Mouse (Mus musculus): ENCODE measurements around the gene Olfr596. TPM values are rescaled to one million over a fixed set of nuclear protein-coding genes. Genes with fewer than 3 reads are reported as not detected.
"Not testable (repeated sequence)": the region's sequence is repeated elsewhere in the genome, so short reads cannot be mapped to it uniquely, and the experiment has no call there.

Gene Olfr596
- not detected in 2 replicates for polyA plus RNA-seq (2014; fragmentation: Nextera tagmentation; extraction: Ambion mirVana)

DNA sequence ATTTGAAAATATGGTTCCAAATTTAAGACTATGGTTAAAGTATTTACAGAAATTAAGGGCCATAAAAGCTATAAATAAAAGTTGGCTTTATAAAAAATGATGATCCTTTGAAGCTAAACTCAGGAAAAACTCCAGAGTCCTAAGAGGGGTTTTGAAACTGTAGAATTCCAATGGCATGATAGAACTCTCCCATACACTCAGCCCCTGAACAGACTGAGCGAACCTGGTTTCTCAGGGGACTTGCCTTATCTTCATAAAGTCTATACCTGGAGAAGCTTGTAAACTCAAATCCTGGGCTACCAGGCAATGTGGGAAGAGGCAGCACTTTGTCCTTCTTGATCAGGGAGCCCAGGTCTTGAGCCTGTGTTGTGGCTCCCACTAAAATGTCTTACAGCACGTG, at the start of gene Olfr596:
Olfr596 (plus strand) TSS at position 301 of the 400 bp plus-strand sequence.
- H3K27ac ChIP-seq (ENCODE audit: low read depth, low read length); H3K4me1 ChIP-seq (ENCODE audit: control insufficient read depth, insufficient read depth, low read length); H3K4me2 ChIP-seq (ENCODE audit: low read length); DNase-seq (ENCODE audit: low spot score); H3K27me3 ChIP-seq (replicated peaks; ENCODE audit: control insufficient read depth, insufficient read depth, low read length); H3K4me3 ChIP-seq (ENCODE audit: low read depth, low read length); H3K9me3 ChIP-seq (replicated peaks; ENCODE audit: control insufficient read depth, low read length); H3K36me3 ChIP-seq (ENCODE audit: control insufficient read depth, insufficient read depth, low read length); H3K9ac ChIP-seq (ENCODE audit: low read length); ATAC-seq: not testable (repeated sequence)
- 93% methylated on average over 2 of the region's 2 CpGs for WGBS

DNA sequence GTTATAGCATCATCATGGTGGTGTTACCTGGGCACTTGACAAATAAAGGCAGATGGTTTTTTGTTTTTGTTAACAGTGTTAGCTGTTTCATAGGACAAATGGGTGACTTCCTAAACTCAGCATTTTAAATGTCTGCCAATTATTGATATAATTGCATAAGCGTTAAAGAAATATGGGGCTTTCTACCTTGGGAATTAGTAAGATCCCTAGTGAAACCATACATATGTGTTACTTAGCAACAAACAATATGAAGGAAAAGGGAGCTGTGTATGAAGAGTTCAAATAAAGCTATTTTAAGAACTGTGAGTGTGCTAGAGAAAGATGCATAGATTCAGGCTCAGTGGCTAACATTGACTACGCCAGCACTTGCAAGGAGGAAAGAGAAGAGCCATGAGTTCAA, 10.6 kb downstream of the Olfr596 start, which contains the start of gene Olfr597:
Olfr597 (plus strand) TSS at position 301 of the 400 bp plus-strand sequence.
- not testable (repeated sequence) for ATAC-seq; H3K9ac ChIP-seq (ENCODE audit: low read length); H3K9me3 ChIP-seq (replicated peaks; ENCODE audit: control insufficient read depth, low read length); H3K36me3 ChIP-seq (ENCODE audit: control insufficient read depth, insufficient read depth, low read length); H3K27me3 ChIP-seq (replicated peaks; ENCODE audit: control insufficient read depth, insufficient read depth, low read length); DNase-seq (ENCODE audit: low spot score); H3K4me3 ChIP-seq (ENCODE audit: low read depth, low read length); H3K4me1 ChIP-seq (ENCODE audit: control insufficient read depth, insufficient read depth, low read length); H3K4me2 ChIP-seq (ENCODE audit: low read length); H3K27ac ChIP-seq (ENCODE audit: low read depth, low read length)
- 92% methylated on average over 2 of the region's 2 CpGs for WGBS

DNA sequence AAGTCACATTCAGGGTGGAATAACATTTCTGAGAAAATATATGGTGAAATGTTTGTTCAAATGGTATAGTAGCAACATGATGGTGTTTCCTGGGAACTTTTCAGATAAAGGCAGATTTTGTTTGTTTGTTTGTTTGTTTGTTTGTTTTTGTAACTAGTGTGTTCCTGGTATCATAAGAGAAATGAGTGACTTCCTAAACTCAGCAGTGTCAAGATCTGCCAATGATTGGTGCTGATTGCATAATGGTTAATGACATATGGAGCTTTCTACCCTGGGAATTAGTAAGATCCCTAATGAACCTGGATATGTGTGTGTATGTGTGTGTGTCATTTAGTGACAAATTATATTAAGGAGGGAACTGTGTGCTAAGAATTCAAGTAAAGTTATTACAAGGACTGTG, 17.8 kb downstream of the Olfr596 start, which contains the start of gene Olfr598:
Olfr598 (plus strand) TSS at position 301 of the 400 bp plus-strand sequence.
- H3K9me3 ChIP-seq (replicated peaks; ENCODE audit: control insufficient read depth, low read length): no peaks in the 10 kb centered on the region
- H3K4me3 ChIP-seq (ENCODE audit: low read depth, low read length): no peak within 1 kb of the TSS
- H3K9ac ChIP-seq (ENCODE audit: low read length): no peak within 1 kb of the TSS
- ATAC-seq: no peak
- no peak for DNase-seq (ENCODE audit: low spot score)
- H3K36me3 ChIP-seq (ENCODE audit: control insufficient read depth, insufficient read depth, low read length): no peaks in the 10 kb centered on the region
- no peak within 1 kb of the TSS for H3K4me2 ChIP-seq (ENCODE audit: low read length)
- no peak within 1 kb of the TSS for H3K27ac ChIP-seq (ENCODE audit: low read depth, low read length)
- H3K27me3 ChIP-seq (replicated peaks; ENCODE audit: control insufficient read depth, insufficient read depth, low read length): no peaks in the 10 kb centered on the region
- no peaks in the 10 kb centered on the region for H3K4me1 ChIP-seq (ENCODE audit: control insufficient read depth, insufficient read depth, low read length)

DNA sequence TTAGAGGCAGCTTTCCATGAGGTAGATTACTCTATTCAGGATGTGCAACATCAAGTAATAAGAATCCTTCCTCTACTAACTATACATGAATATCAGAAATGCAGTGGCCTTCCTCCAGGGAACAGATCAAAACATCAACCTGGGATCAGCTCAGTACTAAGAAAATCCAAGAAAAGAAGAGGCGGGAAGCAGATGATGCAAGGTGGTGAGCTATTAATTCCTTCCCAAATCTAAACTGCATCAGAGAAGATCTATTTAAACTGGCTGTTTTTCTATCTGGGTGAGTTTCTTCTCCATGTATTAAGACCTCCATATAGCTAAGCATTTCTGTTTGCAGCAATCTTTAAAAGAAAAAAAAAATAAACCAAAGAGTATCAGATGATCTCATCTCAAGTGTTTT, 30.2 kb downstream of the Olfr596 start, which contains the start of gene Olfr599:
Olfr599 (plus strand) TSS at position 301 of the 400 bp plus-strand sequence.
- H3K4me1 ChIP-seq (ENCODE audit: control insufficient read depth, insufficient read depth, low read length): no peaks in the 10 kb centered on the region
- WGBS: 88% methylated on average over 1 of the region's 1 CpGs
- H3K9ac ChIP-seq (ENCODE audit: low read length): no peak within 1 kb of the TSS
- H3K4me3 ChIP-seq (ENCODE audit: low read depth, low read length): no peak within 1 kb of the TSS
- no peak within 1 kb of the TSS for H3K27ac ChIP-seq (ENCODE audit: low read depth, low read length)
- H3K9me3 ChIP-seq (replicated peaks; ENCODE audit: control insufficient read depth, low read length): no peaks in the 10 kb centered on the region
- H3K4me2 ChIP-seq (ENCODE audit: low read length): no peak within 1 kb of the TSS
- DNase-seq (ENCODE audit: low spot score) (no peak), ATAC-seq (no peak)
- no peaks in the 10 kb centered on the region for H3K27me3 ChIP-seq (replicated peaks; ENCODE audit: control insufficient read depth, insufficient read depth, low read length)
- no peaks in the 10 kb centered on the region for H3K36me3 ChIP-seq (ENCODE audit: control insufficient read depth, insufficient read depth, low read length)

DNA sequence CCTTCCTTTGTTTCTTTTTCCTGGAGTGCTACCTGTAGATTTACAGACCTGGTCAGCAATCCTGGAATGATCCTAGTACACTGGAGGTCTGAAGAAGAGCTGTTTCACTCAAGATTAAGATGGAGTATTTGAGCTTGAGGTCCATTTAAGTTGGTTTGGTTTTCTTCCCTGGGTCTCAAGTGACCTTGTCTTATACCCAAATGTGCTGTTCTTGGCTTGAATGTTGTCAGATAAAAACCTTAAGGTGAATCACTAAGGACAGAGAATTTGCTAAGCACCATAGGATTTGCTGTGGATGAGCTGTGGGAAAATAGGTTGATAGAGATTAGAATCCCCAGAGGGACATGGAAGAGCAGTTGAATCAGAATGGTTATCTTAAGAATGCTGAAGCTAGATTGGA, 44.1 kb downstream of the Olfr596 start, which contains the start of gene Olfr600:
Olfr600 (minus strand) TSS at position 101 of the 400 bp plus-strand sequence.
- DNase-seq (ENCODE audit: low spot score) (no peak), ATAC-seq (no peak)
- H3K4me2 ChIP-seq (ENCODE audit: low read length): no peak within 1 kb of the TSS
- no peak within 1 kb of the TSS for H3K4me3 ChIP-seq (ENCODE audit: low read depth, low read length)
- H3K36me3 ChIP-seq (ENCODE audit: control insufficient read depth, insufficient read depth, low read length): no peaks in the 10 kb centered on the region
- no peaks in the 10 kb centered on the region for H3K4me1 ChIP-seq (ENCODE audit: control insufficient read depth, insufficient read depth, low read length)
- H3K9ac ChIP-seq (ENCODE audit: low read length): no peak within 1 kb of the TSS
- no peaks in the 10 kb centered on the region for H3K9me3 ChIP-seq (replicated peaks; ENCODE audit: control insufficient read depth, low read length)
- no peaks in the 10 kb centered on the region for H3K27me3 ChIP-seq (replicated peaks; ENCODE audit: control insufficient read depth, insufficient read depth, low read length)
- no peak within 1 kb of the TSS for H3K27ac ChIP-seq (ENCODE audit: low read depth, low read length)

Small RNA genes lying within 50 kb of the gene (microRNA-seq; reads per million reads assigned to microRNA genes)
- gene Gm23550: not detected
- not detected for gene Gm25171

Other genes starting within 250 kb of the Olfr596 start
- gene Olfr584, start 223.8 kb upstream of the Olfr596 start, polyA plus RNA-seq (2014; fragmentation: Nextera tagmentation; extraction: Ambion mirVana): not detected in 2 replicates
- not detected in 2 replicates for gene Olfr585, start 207.9 kb upstream of the Olfr596 start, polyA plus RNA-seq (2014; fragmentation: Nextera tagmentation; extraction: Ambion mirVana)
- gene Olfr586, start 180.0 kb upstream of the Olfr596 start, polyA plus RNA-seq (2014; fragmentation: Nextera tagmentation; extraction: Ambion mirVana): not detected in 2 replicates
- not detected in 2 replicates for gene Olfr588-ps1, start 164.8 kb upstream of the Olfr596 start, polyA plus RNA-seq (2014; fragmentation: Nextera tagmentation; extraction: Ambion mirVana)
- not detected in 2 replicates for gene Olfr589, start 149.3 kb upstream of the Olfr596 start, polyA plus RNA-seq (2014; fragmentation: Nextera tagmentation; extraction: Ambion mirVana)
- gene Olfr591, start 127.3 kb upstream of the Olfr596 start, polyA plus RNA-seq (2014; fragmentation: Nextera tagmentation; extraction: Ambion mirVana): not detected in 2 replicates
- not detected in 2 replicates for gene Olfr592, start 120.8 kb upstream of the Olfr596 start, polyA plus RNA-seq (2014; fragmentation: Nextera tagmentation; extraction: Ambion mirVana)
- not detected in 2 replicates for gene Olfr593, start 93.8 kb upstream of the Olfr596 start, polyA plus RNA-seq (2014; fragmentation: Nextera tagmentation; extraction: Ambion mirVana)
- not detected in 2 replicates for gene Olfr594, start 88.7 kb upstream of the Olfr596 start, polyA plus RNA-seq (2014; fragmentation: Nextera tagmentation; extraction: Ambion mirVana)
- gene Usp17ld, start 53.1 kb upstream of the Olfr596 start, polyA plus RNA-seq (2014; fragmentation: Nextera tagmentation; extraction: Ambion mirVana): not detected in 2 replicates
- gene Olfr597, start 10.7 kb downstream of the Olfr596 start, polyA plus RNA-seq (2014; fragmentation: Nextera tagmentation; extraction: Ambion mirVana): not detected in 2 replicates
- not detected in 2 replicates for gene Olfr598, start 17.9 kb downstream of the Olfr596 start, polyA plus RNA-seq (2014; fragmentation: Nextera tagmentation; extraction: Ambion mirVana)
- gene Olfr599, start 30.3 kb downstream of the Olfr596 start, polyA plus RNA-seq (2014; fragmentation: Nextera tagmentation; extraction: Ambion mirVana): not detected in 2 replicates
- not detected in 2 replicates for gene Olfr600, start 44.0 kb downstream of the Olfr596 start, polyA plus RNA-seq (2014; fragmentation: Nextera tagmentation; extraction: Ambion mirVana)
- not detected in 2 replicates for gene Olfr601, start 57.0 kb downstream of the Olfr596 start, polyA plus RNA-seq (2014; fragmentation: Nextera tagmentation; extraction: Ambion mirVana)
- not detected in 2 replicates for gene Olfr603, start 80.5 kb downstream of the Olfr596 start, polyA plus RNA-seq (2014; fragmentation: Nextera tagmentation; extraction: Ambion mirVana)
- not detected in 2 replicates for gene Usp17lc, start 109.4 kb downstream of the Olfr596 start, polyA plus RNA-seq (2014; fragmentation: Nextera tagmentation; extraction: Ambion mirVana)
- gene Olfr605, start 139.8 kb downstream of the Olfr596 start, polyA plus RNA-seq (2014; fragmentation: Nextera tagmentation; extraction: Ambion mirVana): not detected in 2 replicates
- gene Olfr606, start 143.4 kb downstream of the Olfr596 start, polyA plus RNA-seq (2014; fragmentation: Nextera tagmentation; extraction: Ambion mirVana): not detected in 2 replicates
- gene Olfr607, start 158.5 kb downstream of the Olfr596 start, polyA plus RNA-seq (2014; fragmentation: Nextera tagmentation; extraction: Ambion mirVana): not detected in 2 replicates
- not detected in 2 replicates for gene Olfr608, start 164.2 kb downstream of the Olfr596 start, polyA plus RNA-seq (2014; fragmentation: Nextera tagmentation; extraction: Ambion mirVana)
- not detected in 2 replicates for gene Olfr609, start 192.4 kb downstream of the Olfr596 start, polyA plus RNA-seq (2014; fragmentation: Nextera tagmentation; extraction: Ambion mirVana)
- gene Olfr610, start 206.5 kb downstream of the Olfr596 start, polyA plus RNA-seq (2014; fragmentation: Nextera tagmentation; extraction: Ambion mirVana): not detected in 2 replicates
- gene Olfr611, start 215.2 kb downstream of the Olfr596 start, polyA plus RNA-seq (2014; fragmentation: Nextera tagmentation; extraction: Ambion mirVana): not detected in 2 replicates
- not detected in 2 replicates for gene Olfr612, start 237.1 kb downstream of the Olfr596 start, polyA plus RNA-seq (2014; fragmentation: Nextera tagmentation; extraction: Ambion mirVana)
- gene Olfr613, start 242.4 kb downstream of the Olfr596 start, polyA plus RNA-seq (2014; fragmentation: Nextera tagmentation; extraction: Ambion mirVana): not detected in 2 replicates